Mouse (Mus musculus) C2C12 (cell line): ENCODE data around the gene Cage1. TPM values are rescaled to one million over a fixed set of nuclear protein-coding genes. Genes with fewer than 3 reads are reported as not detected.

ENCODE experiments used
- H3K27me3 ChIP-seq: one replicate; pipeline ENCODE4 v1.6.1; 2011; ENCODE audit not compliant: control insufficient read depth, insufficient read depth, insufficient read length
- H3K36me3 ChIP-seq: one replicate; pipeline ENCODE4 v1.6.1; 2011; ENCODE audit not compliant: control insufficient read depth, insufficient read depth
- H3K4me3 ChIP-seq: one replicate; pipeline ENCODE4 v1.5.1; 2011; ENCODE audit warnings: mild to moderate bottlenecking, control low read depth; ENCODE audit not compliant: poor library complexity, insufficient read depth, severe bottlenecking
- H3K79me2 ChIP-seq: one replicate; pipeline ENCODE4 v1.6.1; 2011; ENCODE audit not compliant: control insufficient read depth, insufficient read depth
- H3K79me3 ChIP-seq: one replicate; pipeline ENCODE4 v1.6.1; 2011; ENCODE audit warnings: low read depth, control low read depth
- H3ac ChIP-seq: one replicate; pipeline ENCODE3; 2011; ENCODE audit warnings: low read depth; ENCODE audit not compliant: control insufficient read depth, insufficient read length
- CEBPB ChIP-seq: IDR thresholded peaks from one replicate; pipeline ENCODE4 v1.6.1; 2011; ENCODE audit warnings: low read depth, mild to moderate bottlenecking, control low read depth, moderate library complexity
- CTCF ChIP-seq: IDR thresholded peaks from one replicate; pipeline ENCODE4 v1.5.1; 2011; ENCODE audit not compliant: control insufficient read depth, insufficient read depth, insufficient read length
- FOSL1 ChIP-seq: IDR thresholded peaks from one replicate; pipeline ENCODE4 v1.8.0; 2011; ENCODE audit warnings: mild to moderate bottlenecking, low read length; ENCODE audit not compliant: poor library complexity, insufficient read depth, severe bottlenecking
- MAX ChIP-seq: IDR thresholded peaks from one replicate; pipeline ENCODE4 v1.6.1; 2011; ENCODE audit warnings: mild to moderate bottlenecking, control low read depth
- MYOD1 ChIP-seq: IDR thresholded peaks from one replicate; pipeline ENCODE4 v1.6.1; 2011; ENCODE audit warnings: low read depth; ENCODE audit not compliant: control insufficient read depth, insufficient read length
- MYOG ChIP-seq: IDR thresholded peaks from one replicate; pipeline ENCODE4 v1.6.1; 2011; ENCODE audit not compliant: control insufficient read depth, insufficient read length; ENCODE audit errors: extremely low read depth
- USF1 ChIP-seq: IDR thresholded peaks from one replicate; pipeline ENCODE4 v1.6.1; 2011; ENCODE audit warnings: low read depth, mild to moderate bottlenecking, control low read depth, moderate library complexity
- polyA plus RNA-seq: library from polyadenylated mRNA; unstranded; fragments of >200 nt; fragmentation: generic; extraction: Trizol; gene quantifications from one replicate; pipeline ENCODE4 v1.2.1, GENCODE M21; 2012; ENCODE audit warnings: missing spikeins

The Cage1 gene
- polyA plus RNA-seq, 1 experiment, result 0.09 TPM

- Histone ChIP-seq H3K4me3 (no peak overlapping the region), H3K36me3 (no peaks in the 10 kb centered on the region), H3K79me3 (no peaks in the 10 kb centered on the region), H3ac (no peak overlapping the region), H3K79me2 (no peaks in the 10 kb centered on the region), H3K27me3 (no peaks in the 10 kb centered on the region)
- TF ChIP-seq CTCF (no peak), MAX (no peak), MYOG (no peak), CEBPB (no peak)
Measured at GRCm38 (mm10) chr13:38025874-38026273, 11.0 kb downstream of the Cage1 start.

GRCm38 (mm10) chr13:38018791-38019190 lies 18.1 kb downstream of the Cage1 start:
- H3K79me2 ChIP-seq, result no peaks in the 10 kb centered on the region
- no peaks in the 10 kb centered on the region for H3K36me3 ChIP-seq
- no peaks in the 10 kb centered on the region for H3K79me3 ChIP-seq
- TF ChIP-seq CTCF, result no peak
- no peak for TF ChIP-seq FOSL1
- TF ChIP-seq USF1, result no peak
- no peak for TF ChIP-seq MYOD1
- no peak for TF ChIP-seq MAX
- TF ChIP-seq CEBPB, result no peak
- TF ChIP-seq MYOG, result no peak
- no peaks in the 10 kb centered on the region for H3K27me3 ChIP-seq
- H3ac ChIP-seq, result no peak overlapping the region
- H3K4me3 ChIP-seq, result no peak overlapping the region

GRCm38 (mm10) chr13:38015591-38015990 lies 21.3 kb downstream of the Cage1 start:
- TF ChIP-seq USF1, result no peak
- TF ChIP-seq MYOD1, result no peak
- TF ChIP-seq CEBPB, result no peak
- TF ChIP-seq MYOG, result no peak
- TF ChIP-seq MAX, result no peak
- no peak for TF ChIP-seq CTCF
- TF ChIP-seq FOSL1, result no peak
- H3K27me3 ChIP-seq, result no peaks in the 10 kb centered on the region
- H3ac ChIP-seq, result no peak overlapping the region

GRCm38 (mm10) chr13:38012436-38012835 lies 24.4 kb downstream of the Cage1 start:
- no peaks in the 10 kb centered on the region for H3K79me3 ChIP-seq
- H3K79me2 ChIP-seq, result no peaks in the 10 kb centered on the region
- H3K36me3 ChIP-seq, result no peaks in the 10 kb centered on the region
- H3ac ChIP-seq, result no peak overlapping the region
- H3K27me3 ChIP-seq, result no peaks in the 10 kb centered on the region
- no peak for TF ChIP-seq FOSL1
- no peak for TF ChIP-seq CEBPB
- TF ChIP-seq MAX, result no peak
- H3K4me3 ChIP-seq, result no peak overlapping the region

More at GRCm38 (mm10) chr13:38015591-38015990, 21.3 kb downstream of the Cage1 start:
- H3K36me3 ChIP-seq, result no peaks in the 10 kb centered on the region
- no peaks in the 10 kb centered on the region for H3K79me2 ChIP-seq
- no peak overlapping the region for H3K4me3 ChIP-seq
- no peaks in the 10 kb centered on the region for H3K79me3 ChIP-seq

GRCm38 (mm10) chr13:38010444-38010910 lies 26.4 kb downstream of the Cage1 start:
- Histone ChIP-seq H3K79me2 (no peaks in the 10 kb centered on the region), H3K27me3 (no peaks in the 10 kb centered on the region), H3K4me3 (no peak overlapping the region), H3ac (no peak overlapping the region), H3K36me3 (no peaks in the 10 kb centered on the region), H3K79me3 (no peaks in the 10 kb centered on the region)
- TF ChIP-seq MYOG, result no peak

GRCm38 (mm10) chr13:38009721-38010408 lies 27.0 kb downstream of the Cage1 start:
- no peaks in the 10 kb centered on the region for H3K79me3 ChIP-seq
- no peaks in the 10 kb centered on the region for H3K36me3 ChIP-seq
- H3K79me2 ChIP-seq, result no peaks in the 10 kb centered on the region
- no peak overlapping the region for H3K4me3 ChIP-seq
- H3ac ChIP-seq, result no peak overlapping the region
- no peaks in the 10 kb centered on the region for H3K27me3 ChIP-seq
- TF ChIP-seq USF1, result no peak
- no peak for TF ChIP-seq MYOD1
- no peak for TF ChIP-seq FOSL1
- TF ChIP-seq CEBPB, result no peak
- TF ChIP-seq CTCF, result no peak
- no peak for TF ChIP-seq MAX
- no peak for TF ChIP-seq MYOG

- no peak for TF ChIP-seq CTCF
- Histone ChIP-seq H3ac (no peak overlapping the region), H3K4me3 (no peak overlapping the region)
Measured at GRCm38 (mm10) chr13:38007972-38008371, 28.9 kb downstream of the Cage1 start.

More at GRCm38 (mm10) chr13:38007972-38008371, 28.9 kb downstream of the Cage1 start:
- no peaks in the 10 kb centered on the region for H3K79me3 ChIP-seq
- no peaks in the 10 kb centered on the region for H3K36me3 ChIP-seq
- no peaks in the 10 kb centered on the region for H3K79me2 ChIP-seq
- H3K27me3 ChIP-seq, result no peaks in the 10 kb centered on the region
